Mouse (Mus musculus) G1E (cell line): ENCODE data around the gene Ssbp3.

Experiments used
- CTCF ChIP-seq: IDR thresholded peaks from 2 replicates; pipeline ENCODE4 v1.5.1; 2012; ENCODE audit warnings: low read depth, low read length, inconsistent platforms, mixed read lengths
- GATA1 ChIP-seq: IDR thresholded peaks from 2 replicates; pipeline ENCODE4 v1.6.1; 2012; ENCODE audit warnings: borderline replicate concordance, low read length, inconsistent platforms, mixed read lengths
- GATA2 ChIP-seq: IDR thresholded peaks from 2 replicates; pipeline ENCODE4 v1.6.1; 2012; ENCODE audit warnings: low read depth, low read length, inconsistent platforms, borderline replicate concordance
- POLR2AphosphoS5 ChIP-seq: IDR thresholded peaks from 2 replicates; pipeline ENCODE4 v1.6.1; 2012; ENCODE audit warnings: low read depth, low read length, inconsistent platforms; ENCODE audit not compliant: insufficient replicate concordance
- TAL1 ChIP-seq: conservative IDR thresholded peaks from 2 replicates; pipeline ENCODE4 v1.6.1; 2012; ENCODE audit warnings: low read depth, low read length, inconsistent platforms, mixed read lengths

DNA sequence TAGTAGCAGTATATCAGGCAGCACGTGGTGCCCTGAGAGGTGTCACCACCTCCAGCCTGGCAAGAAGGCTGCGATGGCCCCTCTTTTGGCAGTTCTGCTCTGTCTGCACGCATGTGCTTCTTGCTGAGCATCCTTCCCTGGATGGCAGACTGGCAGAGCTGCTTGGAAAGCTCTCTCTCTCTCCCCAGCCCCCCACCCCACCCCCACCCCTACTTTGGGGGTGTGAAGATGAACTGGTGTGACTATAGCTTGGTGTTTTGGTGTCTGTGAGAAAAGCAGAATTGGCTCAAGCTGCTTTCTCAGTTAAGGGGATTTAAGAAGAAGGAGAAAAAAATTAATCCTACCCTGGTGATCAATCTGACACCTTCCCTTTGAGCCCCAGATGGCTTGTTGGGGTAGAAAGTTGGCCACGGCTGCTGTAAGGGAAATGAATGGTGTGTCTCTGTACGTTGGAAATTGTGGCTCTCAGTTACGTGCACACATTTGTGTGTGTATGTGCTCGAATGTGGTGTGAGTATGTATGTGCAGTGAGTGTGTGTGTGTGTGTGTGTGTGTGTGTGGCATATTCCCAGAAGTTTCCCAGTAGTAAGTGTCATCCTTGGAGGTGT, 73.5 kb downstream of the Ssbp3 start:
- TF ChIP-seq POLR2AphosphoS5 (no peak), TAL1 (no peak), CTCF (no peak), GATA2 (no peak), GATA1 (no peak)
